8 mouse cellular contexts compared by ENCODE assay signal in the genomic region with DNA sequence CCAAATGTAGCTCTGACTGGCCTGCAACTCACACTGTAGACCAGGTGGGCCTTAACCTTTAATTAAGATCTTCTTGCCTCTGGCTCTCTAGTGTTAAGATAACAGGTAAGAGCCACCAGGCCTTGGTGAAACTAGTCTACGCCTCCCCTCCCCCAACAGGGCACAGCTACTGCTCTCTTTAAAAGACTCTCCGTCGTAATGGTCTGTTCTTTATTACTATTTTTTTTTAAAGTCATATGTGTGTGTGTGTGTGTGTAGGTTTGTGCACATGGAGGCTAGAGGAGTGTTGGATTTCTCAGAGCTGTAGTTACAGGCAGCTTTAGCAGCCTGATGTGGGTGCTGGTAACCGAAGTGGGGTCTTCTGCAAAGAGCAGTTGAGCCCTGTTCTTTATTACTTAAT. TPM values are rescaled to one million over a fixed set of nuclear protein-coding genes. Genes with fewer than 3 reads are reported as not detected.
DNase-seq lines count a peak whose midpoint lies in the region; ATAC-seq and TF ChIP-seq lines count a peak whose summit lies in the region.

No protein-coding gene starts in this region.

- no peak for TF ChIP-seq CTCF in cortical plate, adult 2 months (IDR thresholded peaks at IDR 0.05; ENCODE audit: extremely low read depth, insufficient read depth, low read length)

- 55% methylated on average over 4 of the region's 4 CpGs for WGBS in heart, embryonic 12.5 days
- 47% methylated on average over 4 of the region's 4 CpGs for WGBS in hindbrain, embryonic 12.5 days
- WGBS in midbrain, embryonic 13.5 days: 50% methylated on average over 4 of the region's 4 CpGs

- H3K36me3 ChIP-seq in heart, embryonic 12.5 days: no peaks in the 10 kb centered on the region
- H3K36me3 ChIP-seq in hindbrain, embryonic 12.5 days: no peaks in the 10 kb centered on the region
- no peaks in the 10 kb centered on the region for H3K36me3 ChIP-seq in midbrain, embryonic 13.5 days

- H3K9ac ChIP-seq in heart, embryonic 12.5 days: 0 out of 2 replicates have a peak overlapping the region, but pooled peaks have one; percentile 24
- 0 out of 2 replicates have a peak overlapping the region, but pooled peaks have one; percentile 2 for H3K9ac ChIP-seq in hindbrain, embryonic 12.5 days
- peak overlapping the region; percentile 78; the same call in 1 of the 2 replicates for H3K9ac ChIP-seq in midbrain, embryonic 13.5 days (replicated peaks)

- H3K4me2 ChIP-seq in heart, embryonic 12.5 days: peak overlapping the region; percentile 64
- H3K4me2 ChIP-seq in hindbrain, embryonic 12.5 days (replicated peaks): peak overlapping the region; percentile 61
- peak overlapping the region; percentile 56 for H3K4me2 ChIP-seq in midbrain, embryonic 13.5 days (replicated peaks)

- DNase-seq in heart, postnatal 4 days: no peak
- DNase-seq in right cerebral cortex, postnatal 36 days (ENCODE audit: low spot score in 2 of 2): no peak
- DNase-seq in spleen, postnatal 4 days (ENCODE audit: low spot score in 2 of 2): no peak
- DNase-seq in layer of hippocampus, postnatal 25 days (ENCODE audit: extremely low spot score in 1 of 2, low spot score in 1 of 2): no peak

- peaks cover 17% of the 10 kb centered on the region for H3K4me1 ChIP-seq in heart, embryonic 12.5 days (replicated peaks)
- peaks cover 7% of the 10 kb centered on the region for H3K4me1 ChIP-seq in cortical plate, adult 2 months (ENCODE audit: control insufficient read depth, insufficient read depth, low read length)
- H3K4me1 ChIP-seq in hindbrain, embryonic 12.5 days: peaks cover 18% of the 10 kb centered on the region
- peaks cover 28% of the 10 kb centered on the region for H3K4me1 ChIP-seq in midbrain, embryonic 13.5 days (replicated peaks)

- no peak for ATAC-seq in heart, embryonic 12.5 days (ENCODE audit: insufficient number of reproducible peaks, low FRiP score)
- no peak for ATAC-seq in hindbrain, embryonic 12.5 days (ENCODE audit: low FRiP score)
- no peak for ATAC-seq in midbrain, embryonic 13.5 days

- H3K27me3 ChIP-seq in heart, embryonic 12.5 days (replicated peaks): no peaks in the 10 kb centered on the region
- no peaks in the 10 kb centered on the region for H3K27me3 ChIP-seq in hindbrain, embryonic 12.5 days
- no peaks in the 10 kb centered on the region for H3K27me3 ChIP-seq in midbrain, embryonic 13.5 days

- no peak for TF ChIP-seq POLR2A in cortical plate, adult 2 months (IDR thresholded peaks at IDR 0.05; ENCODE audit: extremely low read depth, insufficient read depth, low read length)

- H3K4me3 ChIP-seq in heart, embryonic 12.5 days: 0 out of 2 replicates have a peak overlapping the region, but pooled peaks have one; percentile 15
- peak overlapping the region; percentile 95; the same call in 1 of the 2 replicates for H3K4me3 ChIP-seq in cortical plate, adult 2 months (ENCODE audit: insufficient read depth, low read length)
- H3K4me3 ChIP-seq in hindbrain, embryonic 12.5 days: 0 out of 2 replicates have a peak overlapping the region, but pooled peaks have one; percentile 97
- H3K4me3 ChIP-seq in midbrain, embryonic 13.5 days (replicated peaks): peak overlapping the region; percentile 87

- H3K9me3 ChIP-seq in heart, embryonic 12.5 days (replicated peaks): no peaks in the 10 kb centered on the region
- H3K9me3 ChIP-seq in hindbrain, embryonic 12.5 days (replicated peaks): no peaks in the 10 kb centered on the region
- H3K9me3 ChIP-seq in midbrain, embryonic 13.5 days: no peaks in the 10 kb centered on the region

- H3K27ac ChIP-seq in heart, embryonic 12.5 days (ENCODE audit: poor library complexity, severe bottlenecking): peak overlapping the region; percentile 66
- no peak overlapping the region for H3K27ac ChIP-seq in cortical plate, adult 2 months (ENCODE audit: insufficient read depth, low read length)
- peak overlapping the region; percentile 97 for H3K27ac ChIP-seq in hindbrain, embryonic 12.5 days
- H3K27ac ChIP-seq in midbrain, embryonic 13.5 days: peak overlapping the region; percentile 97

RNA-seq across cellular contexts. Expression of gene Rere, which starts 1.0 kb away (rescaled TPM):
- polyA plus RNA-seq in heart, embryonic 12.5 days (2016; fragmentation: Nextera tagmentation; extraction: Ambion mirVana): 29.5 and 37.9 TPM in 2 replicates
- 10 to 100 TPM; 70.0 to 72.5 TPM for total RNA-seq in heart, postnatal 4 days (2021)
- 44.2 and 50.5 TPM in 2 replicates for polyA plus RNA-seq in cortical plate, adult 2 months (2012; rRNA removed)
- polyA plus RNA-seq in hindbrain, embryonic 12.5 days (2016; fragmentation: Nextera tagmentation; extraction: Ambion mirVana): 60.5 and 66.1 TPM in 2 replicates
- polyA plus RNA-seq in midbrain, embryonic 13.5 days (2015; fragmentation: Nextera tagmentation; extraction: Ambion mirVana): 42.4 and 43.6 TPM in 2 replicates
- 100 to 1,000 TPM; 106 to 134 TPM for total RNA-seq in layer of hippocampus, postnatal 25 days (2021)

RNA-seq across cellular contexts. Expression of gene Eno1, which starts 43.9 kb away (rescaled TPM):
- 2,142 and 2,173 TPM in 2 replicates for polyA plus RNA-seq in heart, embryonic 12.5 days (2016; fragmentation: Nextera tagmentation; extraction: Ambion mirVana)
- total RNA-seq in heart, postnatal 4 days (2021): 100 to 1,000 TPM; 303 to 307 TPM
- polyA plus RNA-seq in cortical plate, adult 2 months (2012; rRNA removed): 902 and 906 TPM in 2 replicates
- polyA plus RNA-seq in hindbrain, embryonic 12.5 days (2016; fragmentation: Nextera tagmentation; extraction: Ambion mirVana): 1,309 and 1,398 TPM in 2 replicates
- 945 and 955 TPM in 2 replicates for polyA plus RNA-seq in midbrain, embryonic 13.5 days (2015; fragmentation: Nextera tagmentation; extraction: Ambion mirVana)
- total RNA-seq in layer of hippocampus, postnatal 25 days (2021): 100 to 1,000 TPM; 401 to 447 TPM

Comparison
In these comparisons a context has a peak if more than half of its experiments do, and no peak if none do; other contexts are left out.
1. H3K4me3 ChIP-seq: peak in every context shown above with its lines; median percentile 97 in hindbrain, embryonic 12.5 days; 95 in cortical plate, adult 2 months; 87 in midbrain, embryonic 13.5 days; 15 in heart, embryonic 12.5 days.
2. H3K9ac ChIP-seq: peak in every context shown above with its lines; median percentile 78 in midbrain, embryonic 13.5 days; 24 in heart, embryonic 12.5 days; 2 in hindbrain, embryonic 12.5 days.